Mouse (Mus musculus) embryonic fibroblast, embryonic 13.5 days (primary cell): Measurements from ENCODE around the gene Camk2d.

Experiments
- CTCF ChIP-seq: IDR thresholded peaks from 2 replicates; pipeline ENCODE4 v1.5.1; 2011; ENCODE audit warnings: mild to moderate bottlenecking, control low read depth, low read length, moderate library complexity, borderline replicate concordance; ENCODE audit not compliant: insufficient read depth
- POLR2A ChIP-seq: IDR thresholded peaks from 2 replicates; pipeline ENCODE4 v1.6.1; 2011; ENCODE audit warnings: low read depth, mild to moderate bottlenecking, control low read depth, low read length, moderate library complexity

DNA sequence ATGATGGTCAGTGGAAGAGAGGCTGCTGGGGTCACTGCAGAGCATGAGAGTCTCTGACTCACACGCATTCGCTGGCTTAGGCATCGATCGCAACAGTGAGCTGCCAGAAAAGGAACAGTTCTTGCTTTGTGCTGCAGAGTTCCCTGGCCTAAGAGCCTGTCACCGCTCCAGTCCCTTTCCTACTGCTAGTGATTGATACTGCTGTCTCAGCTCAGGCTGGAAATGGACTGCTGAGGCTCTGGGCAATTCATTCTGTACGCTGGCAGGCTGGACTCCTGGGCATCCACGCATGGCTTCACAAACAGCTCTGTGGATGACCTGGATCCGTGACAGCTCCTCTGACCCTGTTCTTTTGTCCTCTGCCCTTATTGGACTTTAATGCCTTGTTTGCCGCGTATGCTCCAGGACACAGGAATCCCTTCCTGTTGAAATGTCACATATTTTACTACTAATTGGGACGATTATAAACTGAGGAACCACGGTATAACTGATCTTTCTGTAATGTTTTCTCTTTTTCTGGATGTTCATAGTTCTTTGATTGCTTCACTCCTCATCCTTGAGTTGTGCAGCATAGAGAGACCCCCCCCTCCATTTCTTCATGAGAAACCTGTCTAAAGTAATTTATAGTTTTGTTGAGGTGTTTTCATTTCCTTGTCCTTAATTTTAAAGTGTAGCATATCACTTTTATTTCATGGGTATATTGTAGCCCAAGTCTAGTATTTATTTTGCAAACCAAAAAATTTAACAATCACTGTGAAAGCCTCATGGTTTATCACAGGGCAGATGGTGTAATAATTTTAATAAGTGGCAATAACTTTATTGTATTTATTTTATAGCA is 99.6 kb downstream of the Camk2d start:
- no peak for TF ChIP-seq POLR2A
- no peak for TF ChIP-seq CTCF
